Mouse (Mus musculus) CD4-positive helper T cell, adult 2 months (primary cell): ENCODE data around the gene Ap3m1.

ENCODE experiments used
- DNase-seq: peaks from one replicate; pipeline ENCODE4 v3.0.0-alpha.2; 2012; ENCODE audit warnings: low read depth, missing footprints, low spot score

The Ap3m1 gene

GRCm38 (mm10) chr14:21018977-21019376 lies 33.3 kb downstream of the Ap3m1 start:
- DNase-seq = peak; percentile 51

GRCm38 (mm10) chr14:21017871-21018270 lies 34.4 kb downstream of the Ap3m1 start:
- DNase-seq = no peak

- DNase-seq = no peak
Observed at GRCm38 (mm10) chr14:21013800-21014334, 38.4 kb downstream of the Ap3m1 start.

GRCm38 (mm10) chr14:20999617-21000016 lies 52.7 kb downstream of the Ap3m1 start:
- no peak for DNase-seq

GRCm38 (mm10) chr14:20997548-20997947 lies 54.8 kb downstream of the Ap3m1 start:
- no peak for DNase-seq

GRCm38 (mm10) chr14:20996361-20996760 lies 55.9 kb downstream of the Ap3m1 start:
- no peak for DNase-seq

- no peak for DNase-seq
Observed at GRCm38 (mm10) chr14:20995497-20995896, 56.8 kb downstream of the Ap3m1 start.

GRCm38 (mm10) chr14:20994475-20994874 lies 57.8 kb downstream of the Ap3m1 start:
- no peak for DNase-seq

GRCm38 (mm10) chr14:20993067-20993691 lies 59.1 kb downstream of the Ap3m1 start:
- DNase-seq = peak; percentile 35

GRCm38 (mm10) chr14:20991492-20991891 lies 60.8 kb downstream of the Ap3m1 start:
- no peak for DNase-seq

- DNase-seq = no peak
Observed at GRCm38 (mm10) chr14:20985482-20985881, 66.8 kb downstream of the Ap3m1 start.

- no peak for DNase-seq
Observed at GRCm38 (mm10) chr14:20983832-20984231, 68.5 kb downstream of the Ap3m1 start.
